Mouse (Mus musculus) retina, embryonic 14.5 days (tissue): Measurements from ENCODE around the gene Gls.

Experiments used
- DNase-seq: peaks from one replicate; pipeline ENCODE4 v3.0.0-alpha.2; 2015; ENCODE audit warnings: low spot score

The Gls gene

GRCm38 (mm10) chr1:52233143-52233713, at the start of gene Gls:
TSS of gene Gls (minus strand) at chr1:52233232.
- DNase-seq: peak; percentile 97

- no peak for DNase-seq
These were observed 47.0 kb upstream of the Gls start for GRCm38 (mm10) chr1:52279831-52280595.

- DNase-seq: no peak
These were observed 46.3 kb upstream of the Gls start for GRCm38 (mm10) chr1:52279331-52279730.

GRCm38 (mm10) chr1:52278073-52278472, 45.0 kb upstream of the Gls start:
- DNase-seq: no peak

- DNase-seq: no peak
These were observed 41.2 kb upstream of the Gls start for GRCm38 (mm10) chr1:52274210-52274609.

- no peak for DNase-seq
These were observed 39.1 kb upstream of the Gls start for GRCm38 (mm10) chr1:52272018-52272678.

GRCm38 (mm10) chr1:52270354-52270753, 37.3 kb upstream of the Gls start:
- no peak for DNase-seq

GRCm38 (mm10) chr1:52269596-52269995, 36.6 kb upstream of the Gls start:
- no peak for DNase-seq

GRCm38 (mm10) chr1:52268006-52268405, 35.0 kb upstream of the Gls start:
- DNase-seq: no peak

- DNase-seq: peak; percentile 82
These were observed 34.6 kb upstream of the Gls start for GRCm38 (mm10) chr1:52267606-52268005.

GRCm38 (mm10) chr1:52265886-52266516, 33.0 kb upstream of the Gls start:
- no peak for DNase-seq

- DNase-seq: no peak
These were observed 31.3 kb upstream of the Gls start for GRCm38 (mm10) chr1:52264290-52264689.

GRCm38 (mm10) chr1:52260354-52261090, 27.5 kb upstream of the Gls start:
- DNase-seq: no peak

GRCm38 (mm10) chr1:52258006-52258749, 25.1 kb upstream of the Gls start:
- DNase-seq: no peak

- DNase-seq: no peak
These were observed 23.9 kb upstream of the Gls start for GRCm38 (mm10) chr1:52256916-52257315.

GRCm38 (mm10) chr1:52256194-52256593, 23.2 kb upstream of the Gls start:
- no peak for DNase-seq

GRCm38 (mm10) chr1:52254411-52254810, 21.4 kb upstream of the Gls start:
- DNase-seq: no peak

GRCm38 (mm10) chr1:52253386-52253785, 20.4 kb upstream of the Gls start:
- no peak for DNase-seq

- no peak for DNase-seq
These were observed 19.4 kb upstream of the Gls start for GRCm38 (mm10) chr1:52252447-52252846.

- no peak for DNase-seq
These were observed 18.2 kb upstream of the Gls start for GRCm38 (mm10) chr1:52251038-52251735.
